ENCODE assay signal across 8 mouse cellular contexts in genomic region chr10:8516916-8517524, GRCm38 (mm10). TPM values are rescaled to one million over a fixed set of nuclear protein-coding genes. Genes with fewer than 3 reads are reported as not detected.
DNase-seq lines count a peak whose midpoint lies in the region; ATAC-seq and TF ChIP-seq lines count a peak whose summit lies in the region.

No protein-coding gene starts in this region.

- H3K4me3 ChIP-seq in kidney, postnatal 0 days (replicated peaks; ENCODE audit: low read depth, low read length), result peak overlapping the region; percentile 77
- peak overlapping the region; percentile 88 for H3K4me3 ChIP-seq in brown adipose tissue, adult 24 weeks (ENCODE audit: insufficient read depth, low read depth, low read length)
- H3K4me3 ChIP-seq in forebrain, embryonic 11.5 days (ENCODE audit: low read depth, low read length), result peak overlapping the region; percentile 75
- H3K4me3 ChIP-seq in liver, embryonic 16.5 days (ENCODE audit: low read depth, low read length), result no peak overlapping the region; the same call in 1 of the 2 replicates

- no peak for ATAC-seq in kidney, postnatal 0 days (replicated peaks; ENCODE audit: low FRiP score, low read depth)
- ATAC-seq in forebrain, embryonic 11.5 days (replicated peaks; ENCODE audit: low FRiP score), result no peak
- ATAC-seq in liver, embryonic 16.5 days (ENCODE audit: low read depth), result no peak

- peak; percentile 25 for DNase-seq in kidney, postnatal 0 days (ENCODE audit: low spot score)
- no peak for DNase-seq in kidney, postnatal 25 days
- no peak for DNase-seq in forebrain, embryonic 11.5 days (ENCODE audit: low spot score)
- no peak for DNase-seq in urinary bladder, postnatal 10 days (ENCODE audit: low spot score)
- DNase-seq in spleen, postnatal 10 days (ENCODE audit: low spot score in 2 of 2), result no peak
- DNase-seq in adrenal gland, postnatal 4 days (ENCODE audit: low spot score in 2 of 2), result no peak

- peak overlapping the region; percentile 82 for H3K4me2 ChIP-seq in kidney, postnatal 0 days (ENCODE audit: low read length)
- H3K4me2 ChIP-seq in forebrain, embryonic 11.5 days (ENCODE audit: low read depth, low read length, severe bottlenecking), result peak overlapping the region; percentile 92
- peak overlapping the region; percentile 62 for H3K4me2 ChIP-seq in liver, embryonic 16.5 days (ENCODE audit: low read depth, low read length)

- H3K9me3 ChIP-seq in kidney, postnatal 0 days (replicated peaks; ENCODE audit: low read length), result no peaks in the 10 kb centered on the region
- no peaks in the 10 kb centered on the region for H3K9me3 ChIP-seq in forebrain, embryonic 11.5 days (ENCODE audit: control insufficient read depth, low read length)
- no peaks in the 10 kb centered on the region for H3K9me3 ChIP-seq in liver, embryonic 16.5 days (replicated peaks; ENCODE audit: control insufficient read depth, low read length)

- H3K9ac ChIP-seq in kidney, postnatal 0 days (ENCODE audit: low read depth, low read length), result no peak overlapping the region
- no peak overlapping the region for H3K9ac ChIP-seq in forebrain, embryonic 11.5 days (ENCODE audit: low read length)
- H3K9ac ChIP-seq in liver, embryonic 16.5 days (ENCODE audit: low read depth, low read length), result no peak overlapping the region

- no peaks in the 10 kb centered on the region for H3K27me3 ChIP-seq in kidney, postnatal 0 days (ENCODE audit: insufficient read depth, low read length)
- peaks cover 12% of the 10 kb centered on the region for H3K27me3 ChIP-seq in forebrain, embryonic 11.5 days (ENCODE audit: control insufficient read depth, insufficient read depth, low read length)
- H3K27me3 ChIP-seq in liver, embryonic 16.5 days (ENCODE audit: control insufficient read depth, insufficient read depth, low read depth, low read length), result peaks cover 28% of the 10 kb centered on the region

- WGBS in kidney, postnatal 0 days, result 15% methylated on average over 9 of the region's 9 CpGs
- WGBS in forebrain, embryonic 11.5 days, result 17% methylated on average over 9 of the region's 9 CpGs
- WGBS in liver, embryonic 16.5 days (ENCODE audit: insufficient replicate concordance), result 5% methylated on average over 9 of the region's 9 CpGs

- H3K36me3 ChIP-seq in kidney, postnatal 0 days (ENCODE audit: insufficient read depth, low read length), result no peaks in the 10 kb centered on the region
- no peaks in the 10 kb centered on the region for H3K36me3 ChIP-seq in forebrain, embryonic 11.5 days (ENCODE audit: control insufficient read depth, insufficient read depth, low read length)
- no peaks in the 10 kb centered on the region for H3K36me3 ChIP-seq in liver, embryonic 16.5 days (ENCODE audit: control insufficient read depth, insufficient read depth)

- TF ChIP-seq CTCF in kidney, postnatal 0 days (IDR thresholded peaks at IDR 0.05; ENCODE audit: low read depth), result peak; percentile 39; the same call in 1 of the 2 replicates

- H3K27ac ChIP-seq in kidney, postnatal 0 days, result no peak overlapping the region
- H3K27ac ChIP-seq in brown adipose tissue, adult 24 weeks (replicated peaks; ENCODE audit: low read depth, low read length), result no peak overlapping the region
- H3K27ac ChIP-seq in forebrain, embryonic 11.5 days (ENCODE audit: low read depth, low read length), result no peak overlapping the region
- no peak overlapping the region for H3K27ac ChIP-seq in liver, embryonic 16.5 days (ENCODE audit: low read length)

- no peaks in the 10 kb centered on the region; the same call in 1 of the 2 replicates for H3K4me1 ChIP-seq in kidney, postnatal 0 days (replicated peaks; ENCODE audit: insufficient read depth, low read length)
- H3K4me1 ChIP-seq in brown adipose tissue, adult 24 weeks (ENCODE audit: control insufficient read depth, insufficient read depth, insufficient read length, low read length), result peaks cover 3% of the 10 kb centered on the region; the same call in 1 of the 2 replicates
- peaks cover 6% of the 10 kb centered on the region; the same call in 1 of the 2 replicates for H3K4me1 ChIP-seq in forebrain, embryonic 11.5 days (replicated peaks; ENCODE audit: control insufficient read depth, insufficient read depth, low read length)
- H3K4me1 ChIP-seq in liver, embryonic 16.5 days (ENCODE audit: control insufficient read depth, low read depth, low read length), result no peaks in the 10 kb centered on the region

RNA-seq across cellular contexts. Expression of gene Ust, which starts 1.6 kb away (rescaled TPM):
- polyA plus RNA-seq in kidney, postnatal 0 days (2015; fragmentation: Nextera tagmentation; extraction: Ambion mirVana), result 4.4 and 4.5 TPM in 2 replicates
- 6.3 and 6.5 TPM in 2 replicates for polyA plus RNA-seq in brown adipose tissue, adult 24 weeks (2012; ENCODE audit: insufficient read depth, insufficient read length, missing spikeins)
- 3.0 and 3.4 TPM in 2 replicates for polyA plus RNA-seq in forebrain, embryonic 11.5 days (2014; fragmentation: Nextera tagmentation; extraction: Ambion mirVana)
- 0.48 TPM in 2 replicates for polyA plus RNA-seq in liver, embryonic 16.5 days (2015; fragmentation: Nextera tagmentation; extraction: Ambion mirVana)
- 1 to 10 TPM; 7.8 to 9.0 TPM for total RNA-seq in adrenal gland, postnatal 4 days (2021)
